Mouse (Mus musculus): Measurements from ENCODE around the gene Ifnlr1. TPM values are rescaled to one million over a fixed set of nuclear protein-coding genes. Genes with fewer than 3 reads are reported as not detected.
A peak's percentile ranks its signal among the peaks of the same experiment; 100 is the strongest.
"Not testable (repeated sequence)": the region's sequence is repeated elsewhere in the genome, so short reads cannot be mapped to it uniquely, and the experiment has no call there.

Ifnlr1 gene
- total and polyA plus RNA-seq, 3 experiments = 0.04 TPM; not detected in 2

DNA sequence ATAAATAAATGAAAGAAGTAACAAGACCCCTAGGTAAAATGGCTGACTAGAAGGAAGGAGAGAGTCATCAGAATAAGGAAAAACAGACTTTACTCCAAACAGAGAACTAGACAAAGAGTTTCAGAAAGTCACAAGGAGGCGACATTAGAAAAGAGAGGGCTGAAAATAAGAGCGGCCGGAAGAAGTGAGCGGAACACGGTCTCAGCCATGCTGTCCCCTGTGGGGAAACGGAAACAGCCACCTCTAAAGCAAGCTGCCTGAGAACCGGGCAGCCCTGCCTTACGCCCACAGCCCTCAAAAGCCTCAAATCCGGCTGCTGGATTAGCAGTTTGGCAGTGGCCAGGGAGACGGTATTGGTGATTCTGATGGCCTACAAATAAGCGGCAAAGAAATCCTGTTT is 23.5 kb downstream of the Ifnlr1 start:
- H3K27ac ChIP-seq (ENCODE audit: insufficient read depth, low read depth) = no peak overlapping the region
- H3K4me2 ChIP-seq (ENCODE audit: insufficient read depth, low read depth, poor library complexity, severe bottlenecking) = no peak overlapping the region
- no peak for TF ChIP-seq ZMIZ1 (IDR thresholded peaks at IDR 0.05; ENCODE audit: low read depth, low read length)
- TF ChIP-seq JUND (conservative IDR thresholded peaks at IDR 0.05; ENCODE audit: low read depth, low read length) = no peak
- TF ChIP-seq POLR2A (IDR thresholded peaks at IDR 0.05; ENCODE audit: low read depth, low read length) = no peak
- no peak for TF ChIP-seq USF2 (conservative IDR thresholded peaks at IDR 0.05; ENCODE audit: low read depth, low read length)
- no peak for TF ChIP-seq CHD2 (IDR thresholded peaks at IDR 0.05; ENCODE audit: low read length)
- no peak for TF ChIP-seq MXI1 (IDR thresholded peaks at IDR 0.05; ENCODE audit: low read depth, low read length)
- peaks cover 56% of the 10 kb centered on the region for H3K27me3 ChIP-seq (replicated peaks)
- H3K4me3 ChIP-seq (replicated peaks in 1 of 3; ENCODE audit: low read depth in 2 of 3, low read length in 2 of 3, poor library complexity in 1 of 3) = no peak overlapping the region
- H3K79me2 ChIP-seq (replicated peaks; ENCODE audit: control insufficient read depth, extremely low read depth, insufficient read depth, poor library complexity, severe bottlenecking) = no peaks in the 10 kb centered on the region
- H3K4me1 ChIP-seq (ENCODE audit: control insufficient read depth in 1 of 2, insufficient read depth in 2 of 2) = peaks cover 4 to 15% of the 10 kb centered on the region in 2 experiments; a peak in 2 of 4 replicates
- H3K9ac ChIP-seq (ENCODE audit: insufficient read depth, low read depth) = no peak overlapping the region
- dilution Hi-C loops (cut with MboI; ENCODE audit: extremely low pct_ligation_motif_present, extremely low pct_unique_long_range_greater_than_20kb, low sequenced_read_pairs) = no loop called here
- DNase-seq (ENCODE audit: extremely low read depth) = no peak
- no peaks in the 10 kb centered on the region for H3K36me3 ChIP-seq (replicated peaks in 1 of 2; ENCODE audit: control insufficient read depth in 1 of 2, insufficient read depth in 1 of 2, low read length in 1 of 2)
- H3K9me3 ChIP-seq (replicated peaks; ENCODE audit: low read length) = peaks cover 6% of the 10 kb centered on the region
- in situ Hi-C loops (cut with MboI; ENCODE audit: low pct_ligation_motif_present, low pct_unique_long_range_greater_than_20kb, low sequenced_read_pairs) = no loop called here

DNA sequence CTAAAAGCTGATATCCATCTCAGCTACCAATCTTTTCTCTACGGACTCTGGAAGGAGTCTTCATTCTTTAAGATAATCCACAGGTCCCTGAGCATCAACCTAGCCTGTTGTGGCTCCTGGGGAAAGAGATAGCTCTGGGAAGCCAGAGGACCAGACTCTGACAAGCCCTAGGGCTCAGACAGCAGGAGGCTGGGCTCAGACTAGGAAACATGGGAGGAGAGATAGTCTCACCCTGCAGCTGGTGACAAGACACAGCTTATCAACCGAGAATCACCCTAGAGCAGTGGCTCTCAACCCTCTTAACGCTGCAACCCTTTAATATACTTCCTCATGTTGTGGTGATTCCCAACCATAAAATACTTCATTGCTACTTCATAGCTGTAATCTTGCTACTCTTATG is 24.3 kb downstream of the Ifnlr1 start:
- H3K9me3 ChIP-seq (replicated peaks; ENCODE audit: low read length) = peaks cover 10% of the 10 kb centered on the region
- H3K4me3 ChIP-seq (replicated peaks in 1 of 3; ENCODE audit: low read depth in 2 of 3, low read length in 2 of 3, poor library complexity in 1 of 3) = no peak overlapping the region
- H3K9ac ChIP-seq (ENCODE audit: insufficient read depth, low read depth) = no peak overlapping the region
- TF ChIP-seq NRF1 (IDR thresholded peaks at IDR 0.05; ENCODE audit: low read depth, low read length) (no peak), EP300 (IDR thresholded peaks at IDR 0.05; ENCODE audit: low read length) (no peak), ZC3H11A (IDR thresholded peaks at IDR 0.05; ENCODE audit: low read depth, low read length) (no peak), MYC (IDR thresholded peaks at IDR 0.05; ENCODE audit: low read depth, low read length) (no peak), CHD2 (IDR thresholded peaks at IDR 0.05; ENCODE audit: low read length) (no peak), USF2 (conservative IDR thresholded peaks at IDR 0.05; ENCODE audit: low read depth, low read length) (no peak)
- no peaks in the 10 kb centered on the region for H3K36me3 ChIP-seq (replicated peaks in 1 of 2; ENCODE audit: control insufficient read depth in 1 of 2, insufficient read depth in 1 of 2, low read length in 1 of 2)
- H3K27ac ChIP-seq (ENCODE audit: insufficient read depth, low read depth) = no peak overlapping the region
- H3K4me2 ChIP-seq (ENCODE audit: insufficient read depth, low read depth, poor library complexity, severe bottlenecking) = no peak overlapping the region
- peaks cover 48% of the 10 kb centered on the region for H3K27me3 ChIP-seq (replicated peaks)
- dilution Hi-C loops (cut with MboI; ENCODE audit: extremely low pct_ligation_motif_present, extremely low pct_unique_long_range_greater_than_20kb, low sequenced_read_pairs) (no loop called here), in situ Hi-C loops (cut with MboI; ENCODE audit: low pct_ligation_motif_present, low pct_unique_long_range_greater_than_20kb, low sequenced_read_pairs) (no loop called here)
- peaks cover 4 to 15% of the 10 kb centered on the region in 2 experiments; a peak in 2 of 4 replicates for H3K4me1 ChIP-seq (ENCODE audit: control insufficient read depth in 1 of 2, insufficient read depth in 2 of 2)
- DNase-seq (ENCODE audit: extremely low read depth) = no peak
- H3K79me2 ChIP-seq (replicated peaks; ENCODE audit: control insufficient read depth, extremely low read depth, insufficient read depth, poor library complexity, severe bottlenecking) = no peaks in the 10 kb centered on the region

DNA sequence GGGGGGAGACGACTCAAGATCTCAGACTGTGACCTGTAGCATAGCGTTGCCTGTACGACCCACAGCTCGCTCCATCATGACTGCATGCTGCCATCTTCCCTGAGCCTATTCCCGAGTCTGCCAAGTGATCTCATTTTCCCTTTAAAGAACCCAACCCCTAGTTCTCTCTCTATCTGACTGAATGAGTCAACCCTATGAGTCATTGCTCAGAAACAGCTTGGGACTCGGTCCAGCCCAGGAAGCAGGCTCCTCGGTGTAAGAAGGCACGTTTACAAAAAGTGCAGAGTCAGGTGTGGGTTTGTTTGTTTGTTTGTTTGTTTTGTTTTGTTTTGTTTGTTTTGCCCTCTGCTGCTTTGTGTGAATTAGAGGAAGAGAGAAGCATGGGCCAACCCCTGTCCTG is 28.7 kb downstream of the Ifnlr1 start:
- DNase-seq (ENCODE audit: extremely low read depth) = no peak
- Histone ChIP-seq H3K27me3 (replicated peaks) (peaks cover 21% of the 10 kb centered on the region), H3K27ac (ENCODE audit: insufficient read depth, low read depth) (no peak overlapping the region), H3K9me3 (replicated peaks; ENCODE audit: low read length) (peaks cover 17% of the 10 kb centered on the region), H3K79me2 (replicated peaks; ENCODE audit: control insufficient read depth, extremely low read depth, insufficient read depth, poor library complexity, severe bottlenecking) (no peaks in the 10 kb centered on the region), H3K9ac (ENCODE audit: insufficient read depth, low read depth) (no peak overlapping the region), H3K4me1 (ENCODE audit: control insufficient read depth in 1 of 2, insufficient read depth in 2 of 2) (peaks cover 4 to 18% of the 10 kb centered on the region in 2 experiments; a peak in 3 of 4 replicates), H3K4me2 (ENCODE audit: insufficient read depth, low read depth, poor library complexity, severe bottlenecking) (no peak overlapping the region), H3K4me3 (replicated peaks in 1 of 3; ENCODE audit: low read depth in 2 of 3, low read length in 2 of 3, poor library complexity in 1 of 3) (no peak overlapping the region), H3K36me3 (replicated peaks in 1 of 2; ENCODE audit: control insufficient read depth in 1 of 2, insufficient read depth in 1 of 2, low read length in 1 of 2) (no peaks in the 10 kb centered on the region)
- dilution Hi-C loops (cut with MboI; ENCODE audit: extremely low pct_ligation_motif_present, extremely low pct_unique_long_range_greater_than_20kb, low sequenced_read_pairs) (no loop called here), in situ Hi-C loops (cut with MboI; ENCODE audit: low pct_ligation_motif_present, low pct_unique_long_range_greater_than_20kb, low sequenced_read_pairs) (no loop called here)
- no peak for TF ChIP-seq KAT2A (IDR thresholded peaks at IDR 0.05; ENCODE audit: insufficient replicate concordance, low read length)
- TF ChIP-seq BHLHE40 (IDR thresholded peaks at IDR 0.05; ENCODE audit: low read depth, low read length) = 0 out of 2 replicates have a peak, but pooled peaks have one; percentile 3
- TF ChIP-seq MAZ (IDR thresholded peaks at IDR 0.05; ENCODE audit: low read depth, low read length) = no peak

DNA sequence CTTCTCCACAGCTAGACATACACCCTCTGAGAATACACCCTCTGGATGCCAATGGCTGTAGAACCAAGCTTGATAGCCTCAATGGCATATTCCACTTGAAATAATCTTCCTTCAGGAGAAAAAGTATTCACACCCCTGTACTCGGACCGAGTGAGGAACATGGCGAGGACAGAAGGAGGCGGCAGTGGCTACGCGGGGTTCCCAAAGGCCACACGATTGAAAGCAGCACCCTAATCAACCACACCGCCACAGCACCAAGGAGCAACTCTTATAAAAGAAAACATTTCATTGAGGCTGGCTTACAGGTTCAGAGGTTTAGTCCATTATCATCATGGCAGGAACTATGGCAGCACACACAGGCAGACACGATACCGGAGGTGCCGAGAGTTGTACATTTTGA is 30.4 kb downstream of the Ifnlr1 start:
- in situ Hi-C loops (cut with MboI; ENCODE audit: low pct_ligation_motif_present, low pct_unique_long_range_greater_than_20kb, low sequenced_read_pairs); H3K4me3 ChIP-seq (replicated peaks in 1 of 3; ENCODE audit: low read depth in 2 of 3, low read length in 2 of 3, poor library complexity in 1 of 3); H3K9ac ChIP-seq (ENCODE audit: insufficient read depth, low read depth); DNase-seq (ENCODE audit: extremely low read depth); H3K79me2 ChIP-seq (replicated peaks; ENCODE audit: control insufficient read depth, extremely low read depth, insufficient read depth, poor library complexity, severe bottlenecking); dilution Hi-C loops (cut with MboI; ENCODE audit: extremely low pct_ligation_motif_present, extremely low pct_unique_long_range_greater_than_20kb, low sequenced_read_pairs); H3K27ac ChIP-seq (ENCODE audit: insufficient read depth, low read depth); H3K4me2 ChIP-seq (ENCODE audit: insufficient read depth, low read depth, poor library complexity, severe bottlenecking); H3K36me3 ChIP-seq (replicated peaks in 1 of 2; ENCODE audit: control insufficient read depth in 1 of 2, insufficient read depth in 1 of 2, low read length in 1 of 2): not testable (repeated sequence)
- H3K9me3 ChIP-seq (replicated peaks; ENCODE audit: low read length) = peaks cover 22% of the 10 kb centered on the region
- H3K27me3 ChIP-seq (replicated peaks) = peaks cover 16% of the 10 kb centered on the region
- peaks cover 4 to 18% of the 10 kb centered on the region in 2 experiments; a peak in 3 of 4 replicates for H3K4me1 ChIP-seq (ENCODE audit: control insufficient read depth in 1 of 2, insufficient read depth in 2 of 2)

Data from CH12.LX (cell line).